8 mouse cellular contexts compared by ENCODE assay signal in genomic region chr7:75848115-75848775, GRCm38 (mm10). TPM values are rescaled to one million over a fixed set of nuclear protein-coding genes. Genes with fewer than 3 reads are reported as not detected.
DNase-seq lines count a peak whose midpoint lies in the region; ATAC-seq and TF ChIP-seq lines count a peak whose summit lies in the region.

Gene Klhl25 (plus strand): TSS chr7:75848310.

- peaks cover 48% of the 10 kb centered on the region for H3K4me1 ChIP-seq in forebrain, embryonic 10.5 days
- H3K4me1 ChIP-seq in heart, embryonic 15.5 days (replicated peaks) = peaks cover 27% of the 10 kb centered on the region
- H3K4me1 ChIP-seq in liver, embryonic 14.5 days (replicated peaks; ENCODE audit: control insufficient read depth in 2 of 2, insufficient read depth in 2 of 2, low read length in 1 of 2) = peaks cover 15 to 16% of the 10 kb centered on the region in 2 experiments; a peak in 3 of 4 replicates
- peaks cover 13% of the 10 kb centered on the region for H3K4me1 ChIP-seq in neural tube, embryonic 11.5 days (ENCODE audit: control insufficient read depth, insufficient read depth, low read length)
- peaks cover 7% of the 10 kb centered on the region for H3K4me1 ChIP-seq in stomach, postnatal 0 days (replicated peaks; ENCODE audit: control insufficient read depth, insufficient read depth)

- no peaks in the 10 kb centered on the region for H3K9me3 ChIP-seq in forebrain, embryonic 10.5 days
- H3K9me3 ChIP-seq in heart, embryonic 15.5 days (replicated peaks) = no peaks in the 10 kb centered on the region
- H3K9me3 ChIP-seq in liver, embryonic 14.5 days (ENCODE audit: control insufficient read depth, low read length) = no peaks in the 10 kb centered on the region
- H3K9me3 ChIP-seq in neural tube, embryonic 11.5 days (ENCODE audit: control insufficient read depth, low read length) = no peaks in the 10 kb centered on the region
- H3K9me3 ChIP-seq in stomach, postnatal 0 days (ENCODE audit: control insufficient read depth, low read length) = no peaks in the 10 kb centered on the region

- peak; percentile 97 for ATAC-seq in heart, embryonic 15.5 days (replicated peaks; ENCODE audit: insufficient number of reproducible peaks, insufficient read depth, low FRiP score, low read depth)
- ATAC-seq in liver, embryonic 14.5 days (ENCODE audit: insufficient read depth) = peak; percentile 97
- ATAC-seq in neural tube, embryonic 11.5 days (ENCODE audit: insufficient read depth, low FRiP score, low TSS enrichment) = peak; percentile 96
- peak; percentile 99 for ATAC-seq in stomach, postnatal 0 days (ENCODE audit: low FRiP score, low TSS enrichment)

- H3K27me3 ChIP-seq in forebrain, embryonic 10.5 days (ENCODE audit: poor library complexity, severe bottlenecking) = no peaks in the 10 kb centered on the region
- no peaks in the 10 kb centered on the region for H3K27me3 ChIP-seq in heart, embryonic 15.5 days
- no peaks in the 10 kb centered on the region for H3K27me3 ChIP-seq in liver, embryonic 14.5 days (ENCODE audit: control insufficient read depth, insufficient read depth, low read length)
- no peaks in the 10 kb centered on the region for H3K27me3 ChIP-seq in neural tube, embryonic 11.5 days (ENCODE audit: control insufficient read depth, insufficient read depth, low read length)
- H3K27me3 ChIP-seq in stomach, postnatal 0 days (ENCODE audit: control insufficient read depth, insufficient read depth, low read length) = no peaks in the 10 kb centered on the region

- DNase-seq in CD8-positive naive resting alpha-beta T cell, adult 2 months (ENCODE audit: low read depth in 2 of 2, low spot score in 2 of 2) = peak; percentile 79 to 86
- peak; percentile 88 for DNase-seq in c-Kit-positive CD71-negative TER-119-negative erythroid progenitor cells, embryonic 14.5 days (ENCODE audit: low read depth)
- DNase-seq in forebrain, embryonic 10.5 days (ENCODE audit: extremely low spot score, low spot score) = peak; percentile 98
- DNase-seq in kidney, postnatal 25 days = peak; percentile 97 to 99
- peak; percentile 95 to 96 (median 96) for DNase-seq in liver, embryonic 14.5 days (ENCODE audit: low read depth in 3 of 3, low spot score in 3 of 3)
- peak; percentile 98 for DNase-seq in neural tube, embryonic 11.5 days (ENCODE audit: low spot score)
- peak; percentile 98 for DNase-seq in stomach, postnatal 0 days (ENCODE audit: low spot score)

- H3K27ac ChIP-seq in forebrain, embryonic 10.5 days = peak within 1 kb of the TSS; percentile 95
- H3K27ac ChIP-seq in heart, embryonic 15.5 days = peak within 1 kb of the TSS; percentile 78
- peak within 1 kb of the TSS; percentile 68 for H3K27ac ChIP-seq in liver, embryonic 14.5 days
- peak within 1 kb of the TSS; percentile 81 for H3K27ac ChIP-seq in neural tube, embryonic 11.5 days (ENCODE audit: low read depth, low read length)
- peak within 1 kb of the TSS; percentile 91 for H3K27ac ChIP-seq in stomach, postnatal 0 days (replicated peaks)

- no peak for TF ChIP-seq EP300 in liver, embryonic 14.5 days (IDR thresholded peaks at IDR 0.05; ENCODE audit: low read depth)
- TF ChIP-seq EP300 in stomach, postnatal 0 days (optimal IDR thresholded peaks at IDR 0.05) = no peak

- H3K36me3 ChIP-seq in forebrain, embryonic 10.5 days (replicated peaks) = peaks cover 18% of the 10 kb centered on the region
- H3K36me3 ChIP-seq in heart, embryonic 15.5 days = no peaks in the 10 kb centered on the region
- no peaks in the 10 kb centered on the region; the same call in 1 of the 2 replicates for H3K36me3 ChIP-seq in liver, embryonic 14.5 days (replicated peaks; ENCODE audit: control insufficient read depth, insufficient read depth, low read depth)
- no peaks in the 10 kb centered on the region for H3K36me3 ChIP-seq in neural tube, embryonic 11.5 days (ENCODE audit: control insufficient read depth, insufficient read depth, low read length)
- H3K36me3 ChIP-seq in stomach, postnatal 0 days (ENCODE audit: control insufficient read depth, insufficient read depth, low read length) = no peaks in the 10 kb centered on the region

- TF ChIP-seq CTCF in liver, embryonic 14.5 days (IDR thresholded peaks at IDR 0.05; ENCODE audit: low read depth) = no peak
- no peak for TF ChIP-seq CTCF in stomach, postnatal 0 days (IDR thresholded peaks at IDR 0.05; ENCODE audit: low read depth)

- peak within 1 kb of the TSS; percentile 86 for H3K4me2 ChIP-seq in heart, embryonic 15.5 days
- H3K4me2 ChIP-seq in liver, embryonic 14.5 days (ENCODE audit: low read depth) = peak within 1 kb of the TSS; percentile 92
- H3K4me2 ChIP-seq in neural tube, embryonic 11.5 days (ENCODE audit: low read depth) = peak within 1 kb of the TSS; percentile 85
- H3K4me2 ChIP-seq in stomach, postnatal 0 days (replicated peaks; ENCODE audit: low read depth) = peak within 1 kb of the TSS; percentile 85

- WGBS in forebrain, embryonic 10.5 days = under 1% methylated on average over 60 of the region's 60 CpGs
- under 1% methylated on average over 60 of the region's 60 CpGs for WGBS in heart, embryonic 15.5 days
- WGBS in liver, embryonic 14.5 days (ENCODE audit: insufficient replicate concordance) = under 1% methylated on average over 60 of the region's 60 CpGs
- under 1% methylated on average over 56 of the region's 60 CpGs for WGBS in neural tube, embryonic 11.5 days
- 1% methylated on average over 59 of the region's 60 CpGs for WGBS in stomach, postnatal 0 days

- H3K9ac ChIP-seq in heart, embryonic 15.5 days = peak within 1 kb of the TSS; percentile 85
- peak within 1 kb of the TSS; percentile 99 for H3K9ac ChIP-seq in liver, embryonic 14.5 days (replicated peaks)
- peak within 1 kb of the TSS; percentile 94 for H3K9ac ChIP-seq in neural tube, embryonic 11.5 days (ENCODE audit: low read length)
- H3K9ac ChIP-seq in stomach, postnatal 0 days (ENCODE audit: low read length) = peak within 1 kb of the TSS; percentile 91

- H3K4me3 ChIP-seq in forebrain, embryonic 10.5 days = peak within 1 kb of the TSS; percentile 87
- H3K4me3 ChIP-seq in heart, embryonic 15.5 days = peak within 1 kb of the TSS; percentile 79
- peak within 1 kb of the TSS; percentile 92 to 97 for H3K4me3 ChIP-seq in liver, embryonic 14.5 days (ENCODE audit: insufficient read depth in 1 of 2, low read depth in 2 of 2, low read length in 2 of 2)
- H3K4me3 ChIP-seq in neural tube, embryonic 11.5 days (ENCODE audit: low read depth, low read length) = peak within 1 kb of the TSS; percentile 87
- H3K4me3 ChIP-seq in stomach, postnatal 0 days (ENCODE audit: low read depth, low read length) = peak within 1 kb of the TSS; percentile 86

RNA-seq across cellular contexts. Expression of gene Klhl25, which starts in this region (rescaled TPM):
- polyA plus RNA-seq in forebrain, embryonic 10.5 days (2016; fragmentation: Nextera tagmentation; extraction: Ambion mirVana) = 24.2 and 25.2 TPM in 2 replicates
- polyA plus RNA-seq in heart, embryonic 15.5 days (2015; fragmentation: Nextera tagmentation; extraction: Ambion mirVana) = 7.7 and 11.5 TPM in 2 replicates
- 7.6 and 7.9 TPM in 2 replicates for polyA plus RNA-seq in liver, embryonic 14.5 days (2012; rRNA removed)
- 8.9 and 9.5 TPM in 2 replicates for polyA plus RNA-seq in liver, embryonic 14.5 days (2014; fragmentation: Nextera tagmentation; extraction: Ambion mirVana)
- 22.1 and 22.3 TPM in 2 replicates for polyA plus RNA-seq in neural tube, embryonic 11.5 days (2014; fragmentation: Nextera tagmentation; extraction: Ambion mirVana)
- 8.0 and 8.2 TPM in 2 replicates for polyA plus RNA-seq in stomach, postnatal 0 days (2015; fragmentation: Nextera tagmentation; extraction: Ambion mirVana)

Comparison
In these comparisons a context has a peak if more than half of its experiments do, and no peak if none do; other contexts are left out.
1. Peak in every context shown above with its lines: DNase-seq, ATAC-seq, H3K4me3 ChIP-seq and H3K27ac ChIP-seq.